Mouse (Mus musculus): ENCODE data around the gene Znhit6. TPM values are rescaled to one million over a fixed set of nuclear protein-coding genes. Genes with fewer than 3 reads are reported as not detected.

Gene Znhit6
- polyA plus RNA-seq, 2 experiments: 8.5 to 14.1 TPM

DNA sequence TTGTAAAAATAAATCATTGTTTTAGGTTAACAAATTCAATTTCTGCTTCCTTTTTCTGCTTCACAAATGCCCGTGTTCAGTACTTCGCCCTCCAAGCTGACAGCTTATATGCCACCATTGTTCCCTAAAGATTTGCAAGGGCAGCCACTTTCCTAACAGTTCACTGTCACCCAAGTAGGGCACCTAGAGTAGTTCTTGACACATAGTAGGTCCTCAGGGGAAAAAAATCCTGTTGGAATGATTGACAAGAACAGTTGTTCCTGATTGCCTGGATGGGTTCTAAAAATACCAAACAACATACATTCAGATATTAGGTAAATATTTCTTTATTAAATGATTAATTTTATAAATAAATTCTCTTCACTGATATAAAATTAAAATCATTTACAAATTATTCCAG, 70.7 kb downstream of the Znhit6 start:
- no peaks in the 10 kb centered on the region; a peak in 2 of 4 replicates for H3K4me1 ChIP-seq (replicated peaks; ENCODE audit: control insufficient read depth in 2 of 2, insufficient read depth in 2 of 2, low read length in 1 of 2)
- no peak overlapping the region for H3K4me2 ChIP-seq (ENCODE audit: low read depth)
- H3K9ac ChIP-seq (replicated peaks): no peak overlapping the region
- 45% methylated on average over 2 of the region's 2 CpGs for WGBS (ENCODE audit: insufficient replicate concordance)
- no peaks in the 10 kb centered on the region for H3K36me3 ChIP-seq (replicated peaks; ENCODE audit: control insufficient read depth, insufficient read depth, low read depth)
- no peak overlapping the region for H3K4me3 ChIP-seq (ENCODE audit: insufficient read depth in 1 of 2, low read depth in 2 of 2, low read length in 2 of 2)
- no peak for DNase-seq (ENCODE audit: low read depth in 3 of 3, low spot score in 3 of 3)
- no peak for ATAC-seq (ENCODE audit: insufficient read depth)
- no peaks in the 10 kb centered on the region for H3K9me3 ChIP-seq (ENCODE audit: control insufficient read depth, low read length)
- H3K27ac ChIP-seq: no peak overlapping the region
- TF ChIP-seq EP300 (IDR thresholded peaks at IDR 0.05; ENCODE audit: low read depth) (no peak), CTCF (IDR thresholded peaks at IDR 0.05; ENCODE audit: low read depth) (no peak)
- peaks cover 30% of the 10 kb centered on the region for H3K27me3 ChIP-seq (ENCODE audit: control insufficient read depth, insufficient read depth, low read length)

GRCm38 (mm10) chr3:145647416-145647815, 71.4 kb downstream of the Znhit6 start:
- no peaks in the 10 kb centered on the region for H3K9me3 ChIP-seq (ENCODE audit: control insufficient read depth, low read length)
- ATAC-seq (ENCODE audit: insufficient read depth) (no peak), DNase-seq (ENCODE audit: low read depth in 3 of 3, low spot score in 3 of 3) (no peak)
- H3K4me1 ChIP-seq (replicated peaks; ENCODE audit: control insufficient read depth in 2 of 2, insufficient read depth in 2 of 2, low read length in 1 of 2): peaks cover 0 to under 1% of the 10 kb centered on the region in 2 experiments; a peak in 2 of 4 replicates
- TF ChIP-seq CTCF (IDR thresholded peaks at IDR 0.05; ENCODE audit: low read depth) (no peak), EP300 (IDR thresholded peaks at IDR 0.05; ENCODE audit: low read depth) (no peak)
- H3K36me3 ChIP-seq (replicated peaks; ENCODE audit: control insufficient read depth, insufficient read depth, low read depth): no peaks in the 10 kb centered on the region
- H3K4me3 ChIP-seq (ENCODE audit: insufficient read depth in 1 of 2, low read depth in 2 of 2, low read length in 2 of 2): no peak overlapping the region
- WGBS (ENCODE audit: insufficient replicate concordance): 83% methylated on average over 18 of the region's 18 CpGs
- H3K4me2 ChIP-seq (ENCODE audit: low read depth): no peak overlapping the region
- peaks cover 37% of the 10 kb centered on the region for H3K27me3 ChIP-seq (ENCODE audit: control insufficient read depth, insufficient read depth, low read length)
- no peak overlapping the region for H3K27ac ChIP-seq
- H3K9ac ChIP-seq (replicated peaks): no peak overlapping the region

DNA sequence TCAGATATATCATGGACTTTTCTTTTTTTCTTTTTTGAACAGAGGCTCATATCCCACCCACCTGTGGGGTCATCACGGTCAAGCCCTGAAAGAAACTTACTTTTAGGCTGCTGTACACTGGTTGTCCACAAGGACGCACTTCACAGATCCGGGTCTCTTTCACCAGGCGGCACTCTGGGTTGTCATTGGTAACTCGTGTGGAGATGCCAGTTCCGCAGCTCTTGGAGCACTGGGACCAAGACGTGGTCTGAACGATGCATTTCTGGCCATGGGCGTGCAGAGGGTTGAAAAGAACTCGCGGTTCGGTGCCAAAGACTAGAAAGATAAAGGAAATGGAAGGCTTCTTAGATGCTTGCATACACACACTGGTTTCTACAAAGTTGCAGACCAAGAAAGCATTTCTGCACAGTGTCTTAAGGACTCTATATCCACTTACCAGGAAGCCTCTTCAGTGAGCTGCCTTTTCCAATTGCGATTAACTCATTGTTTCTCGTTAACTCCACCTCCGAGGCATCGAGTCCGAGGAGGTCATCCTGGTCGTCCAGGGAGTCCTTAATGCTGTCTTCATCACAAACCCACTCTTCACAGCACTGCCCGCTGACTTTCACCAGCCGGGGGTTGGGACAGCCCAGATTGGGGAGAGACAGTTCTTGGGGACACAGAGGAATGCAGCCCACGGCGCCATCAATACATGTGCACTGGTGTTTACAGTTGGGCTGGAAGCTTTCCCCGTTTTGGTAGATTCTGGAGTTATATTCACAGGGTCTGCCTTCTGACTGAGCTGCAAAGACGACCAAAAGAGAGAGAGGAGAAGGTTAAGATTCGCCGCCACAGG, 72.3 kb downstream of the Znhit6 start:
- H3K4me1 ChIP-seq (replicated peaks; ENCODE audit: control insufficient read depth in 2 of 2, insufficient read depth in 2 of 2, low read length in 1 of 2): peaks cover 0 to 4% of the 10 kb centered on the region in 2 experiments; a peak in 2 of 4 replicates
- H3K9ac ChIP-seq (replicated peaks): no peak overlapping the region
- ATAC-seq (ENCODE audit: insufficient read depth) (no peak), DNase-seq (ENCODE audit: low read depth in 3 of 3, low spot score in 3 of 3) (no peak)
- no peaks in the 10 kb centered on the region for H3K9me3 ChIP-seq (ENCODE audit: control insufficient read depth, low read length)
- H3K4me2 ChIP-seq (ENCODE audit: low read depth): peak overlapping the region; percentile 27
- 23% methylated on average over 26 of the region's 26 CpGs for WGBS (ENCODE audit: insufficient replicate concordance)
- H3K36me3 ChIP-seq (replicated peaks; ENCODE audit: control insufficient read depth, insufficient read depth, low read depth): no peaks in the 10 kb centered on the region
- peak; percentile 40 for TF ChIP-seq CTCF (IDR thresholded peaks at IDR 0.05; ENCODE audit: low read depth)
- TF ChIP-seq EP300 (IDR thresholded peaks at IDR 0.05; ENCODE audit: low read depth): no peak
- no peak overlapping the region for H3K27ac ChIP-seq
- H3K4me3 ChIP-seq (ENCODE audit: insufficient read depth in 1 of 2, low read depth in 2 of 2, low read length in 2 of 2): peak overlapping the region; percentile 26 to 56; a peak in 3 of 4 replicates
- peaks cover 45% of the 10 kb centered on the region for H3K27me3 ChIP-seq (ENCODE audit: control insufficient read depth, insufficient read depth, low read length)

DNA sequence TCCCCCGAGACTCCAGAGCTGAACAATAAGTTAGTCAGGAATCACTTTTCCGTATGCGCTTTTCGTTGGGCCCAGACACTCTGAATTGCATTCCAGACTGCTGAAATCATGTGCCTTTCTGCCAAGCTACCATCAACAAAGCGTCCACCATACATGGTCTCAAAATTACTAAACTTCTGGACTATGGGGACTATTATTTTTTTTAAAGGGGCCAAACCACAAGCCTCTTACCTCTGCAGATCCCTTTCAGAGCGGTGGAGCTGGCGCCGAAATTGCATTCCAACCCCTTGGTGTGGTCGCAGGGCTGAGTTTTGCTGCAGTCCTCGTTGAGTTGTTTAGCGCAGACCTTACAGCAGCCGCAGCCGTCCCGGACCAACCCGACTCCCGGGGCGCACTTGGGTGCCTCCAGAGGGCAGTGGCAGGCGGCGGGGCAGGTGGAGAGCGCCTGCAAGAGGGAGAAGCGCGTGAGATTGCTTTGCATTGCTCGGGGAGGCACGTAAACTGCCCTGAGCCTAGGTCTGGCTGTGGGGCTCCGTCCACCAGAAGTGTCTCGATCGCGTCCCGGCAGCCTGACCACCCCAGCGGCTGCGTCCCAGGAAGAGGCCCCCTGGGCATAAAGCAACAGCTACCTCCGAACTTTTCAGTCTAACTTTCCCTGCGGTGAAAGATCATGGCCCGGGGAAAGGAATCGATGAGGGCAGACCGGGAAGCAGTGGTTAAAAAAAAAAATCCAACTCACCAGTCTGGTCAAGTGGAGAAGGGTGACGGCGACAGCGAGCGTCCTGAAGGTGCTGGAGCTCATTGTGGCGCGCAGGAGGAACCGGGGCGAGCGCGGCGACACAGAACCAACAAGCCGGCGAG, 73.2 kb downstream of the Znhit6 start:
- peak overlapping the region; percentile 49 for H3K4me2 ChIP-seq (ENCODE audit: low read depth)
- H3K27me3 ChIP-seq (ENCODE audit: control insufficient read depth, insufficient read depth, low read length): peaks cover 50% of the 10 kb centered on the region
- no peak for TF ChIP-seq EP300 (IDR thresholded peaks at IDR 0.05; ENCODE audit: low read depth)
- peak; percentile 45; the same call in 1 of the 2 replicates for TF ChIP-seq CTCF (IDR thresholded peaks at IDR 0.05; ENCODE audit: low read depth)
- peaks cover 0 to 4% of the 10 kb centered on the region in 2 experiments; a peak in 2 of 4 replicates for H3K4me1 ChIP-seq (replicated peaks; ENCODE audit: control insufficient read depth in 2 of 2, insufficient read depth in 2 of 2, low read length in 1 of 2)
- H3K4me3 ChIP-seq (ENCODE audit: insufficient read depth in 1 of 2, low read depth in 2 of 2, low read length in 2 of 2): peak overlapping the region; percentile 26 to 56
- H3K9ac ChIP-seq (replicated peaks): peak overlapping the region; percentile 35; the same call in 1 of the 2 replicates
- WGBS (ENCODE audit: insufficient replicate concordance): under 1% methylated on average over 49 of the region's 49 CpGs
- DNase-seq (ENCODE audit: low read depth in 3 of 3, low spot score in 3 of 3): no peak
- H3K9me3 ChIP-seq (ENCODE audit: control insufficient read depth, low read length): no peaks in the 10 kb centered on the region
- ATAC-seq (ENCODE audit: insufficient read depth): no peak
- no peaks in the 10 kb centered on the region for H3K36me3 ChIP-seq (replicated peaks; ENCODE audit: control insufficient read depth, insufficient read depth, low read depth)
- no peak overlapping the region for H3K27ac ChIP-seq

Data from liver, embryonic 14.5 days (tissue).